21 mouse cellular contexts compared by ENCODE assay signal in genomic region chr5:123239501-123239900, GRCm38 (mm10). TPM values are rescaled to one million over a fixed set of nuclear protein-coding genes. Genes with fewer than 3 reads are reported as not detected.
A peak's percentile ranks its signal among the peaks of the same experiment; 100 is the strongest.
DNase-seq lines count a peak whose midpoint lies in the region; TF ChIP-seq lines count a peak whose summit lies in the region.
"Had no signal": no experiment of that assay in that cellular context is flagged by ENCODE, and none has a peak within 500 bp of the region (broad histone marks: within the 10 kb centered on the region; RNA-seq: fewer than 3 reads in every experiment).

No protein-coding gene starts in this region.

- WGBS in lung, adult 2 months = 90% methylated on average over 11 of the region's 11 CpGs

- no peaks in the 10 kb centered on the region for H3K4me1 ChIP-seq in lung, adult 2 months (ENCODE audit: control insufficient read depth, insufficient read depth, low read length)

- intact Hi-C loops in gastrocnemius, adult 2 months (cut with DNase I) = no loop called here
- intact Hi-C loops in heart, postnatal 14 days (cut with DNase I) = no loop called here

- DNase-seq in adrenal gland, postnatal 10 days = peak; percentile 43
- no peak for DNase-seq in adrenal gland, postnatal 4 days (ENCODE audit: low spot score in 2 of 2)
- DNase-seq in lung, postnatal 14 days = peak; percentile 27
- no peak for DNase-seq in lung, adult 2 months
- peak; percentile 84 for DNase-seq in gastrocnemius, adult 2 months
- peak; percentile 52 to 56 for DNase-seq in heart, postnatal 14 days
- no peak for DNase-seq in cerebellum, adult 18-20 months
- no peak for DNase-seq in right cerebral cortex, adult 18-20 months
- DNase-seq: cerebellum, postnatal 14 days; kidney, adult 9 months; thymus, postnatal 14 days had no signal

- H3K27ac ChIP-seq in gastrocnemius, adult 2 months = peak overlapping the region; percentile 40
- H3K27ac ChIP-seq: forebrain, embryonic 15.5 days; liver, embryonic 14.5 days had no signal

- TF ChIP-seq POLR2A in lung, adult 2 months (IDR thresholded peaks at IDR 0.05; ENCODE audit: borderline replicate concordance, extremely low read depth, low read depth, low read length) = no peak

- TF ChIP-seq CTCF in lung, adult 2 months (IDR thresholded peaks at IDR 0.05; ENCODE audit: insufficient read depth, low read length) = no peak
- no peak for TF ChIP-seq CTCF in gastrocnemius, adult 2 months (IDR thresholded peaks at IDR 0.05)

- H3K4me3 ChIP-seq in lung, adult 2 months (replicated peaks; ENCODE audit: extremely low read depth, low read depth, low read length) = no peak overlapping the region
- H3K4me3 ChIP-seq in gastrocnemius, adult 2 months = no peak overlapping the region
- H3K4me3 ChIP-seq: erythroblast, embryonic 14.5 days; forebrain, embryonic 15.5 days had no signal

RNA-seq across cellular contexts. Expression of gene Wdr66, which starts 12.4 kb away (rescaled TPM):
- total RNA-seq in adrenal gland, postnatal 10 days (2021) = under 1 TPM; 0.39 to 0.73 TPM
- total RNA-seq in adrenal gland, postnatal 4 days (2021) = 1 to 10 TPM in 1 of 2 experiments, under 1 TPM in 1; 0.68 to 1.0 TPM
- polyA plus RNA-seq in lung, adult 2 months (2012; rRNA removed) = 6.3 and 9.1 TPM in 2 replicates
- 1 to 10 TPM in 1 of 2 experiments, under 1 TPM in 1; 0.56 to 1.5 TPM for total RNA-seq in gastrocnemius, adult 2 months (2021)
- under 1 TPM; 0.81 to 0.93 TPM for total RNA-seq in heart, postnatal 14 days (2021)

RNA-seq across cellular contexts. Expression of gene Hpd, which starts 57.0 kb away (rescaled TPM):
- total RNA-seq in adrenal gland, postnatal 10 days (2021) = 100 to 1,000 TPM in 1 of 2 experiments, 10 to 100 TPM in 1; 65.8 to 142 TPM
- 10 to 100 TPM in 1 of 2 experiments, 1 to 10 TPM in 1; 2.2 to 48.2 TPM for total RNA-seq in adrenal gland, postnatal 4 days (2021)
- polyA plus RNA-seq in lung, adult 2 months (2012; rRNA removed) = 1.4 and 2.2 TPM in 2 replicates
- total RNA-seq in gastrocnemius, adult 2 months (2021) = not detected
- total RNA-seq in heart, postnatal 14 days (2021) = under 1 TPM in 1 of 2 experiments, not detected in 1; 0.41 TPM
- total RNA-seq: megakaryocyte, adult 5-6 weeks; midbrain, postnatal 0 days had no signal
- polyA plus RNA-seq: erythroblast, embryonic 14.5 days; forebrain, embryonic 15.5 days; hindbrain, embryonic 11.5 days; inflammation-experienced regulatory T-cells, adult 6 months; limb, embryonic 11.5 days; midbrain, postnatal 0 days; neural tube, embryonic 11.5 days; stomach, embryonic 14.5 days had no signal

Comparison
In these comparisons a context has a peak if more than half of its experiments do, and no peak if none do; other contexts are left out.
1. DNase-seq: peak in adrenal gland, postnatal 10 days (single experiment), lung, postnatal 14 days (single experiment), gastrocnemius, adult 2 months (single experiment) and heart, postnatal 14 days (2 of 2); none in adrenal gland, postnatal 4 days (0 of 2), lung, adult 2 months (single experiment), cerebellum, adult 18-20 months (0 of 2) and right cerebral cortex, adult 18-20 months (single experiment).